Mouse (Mus musculus) limb, embryonic 13.5 days (tissue): ENCODE data around the gene Gpc6. TPM values are rescaled to one million over a fixed set of nuclear protein-coding genes. Genes with fewer than 3 reads are reported as not detected.
A peak's percentile ranks its signal among the peaks of the same experiment; 100 is the strongest.

Experiments
- ATAC-seq: fragments of 200-750 bp; cut with Nextera tagmentation; 2 replicates; pipeline ENCODE4 v1.8.0; 2017; ENCODE audit warnings: low read depth, moderate number of reproducible peaks, moderate TSS enrichment; ENCODE audit not compliant: low FRiP score
- H3K27ac ChIP-seq: fragments of 300-500 bp; sonication (generic); 2 replicates; pipeline ENCODE4 v1.5.1; 2015; ENCODE audit warnings: inconsistent platforms, mild to moderate bottlenecking, moderate library complexity
- H3K27me3 ChIP-seq: fragments of 300-500 bp; sonication (generic); 2 replicates; pipeline ENCODE4 v1.6.1; 2015; ENCODE audit warnings: mild to moderate bottlenecking, inconsistent platforms
- H3K36me3 ChIP-seq: fragments of 300-500 bp; sonication (generic); 2 replicates; pipeline ENCODE4 v1.6.1; 2015; ENCODE audit warnings: inconsistent platforms, mild to moderate bottlenecking, moderate library complexity
- H3K4me1 ChIP-seq: fragments of 300-500 bp; sonication (generic); 2 replicates; pipeline ENCODE4 v1.6.1; 2015; ENCODE audit warnings: inconsistent platforms
- H3K4me2 ChIP-seq: fragments of 300-500 bp; sonication (generic); replicated peaks from 2 replicates; pipeline ENCODE4 v1.6.1; 2015; ENCODE audit warnings: inconsistent platforms, mild to moderate bottlenecking, moderate library complexity
- H3K4me3 ChIP-seq: fragments of 300-500 bp; sonication (generic); 2 replicates; pipeline ENCODE4 v1.5.1; 2015; ENCODE audit warnings: moderate library complexity, mild to moderate bottlenecking, inconsistent platforms
- H3K9ac ChIP-seq: fragments of 300-500 bp; sonication (generic); 2 replicates; pipeline ENCODE4 v1.6.1; 2015; ENCODE audit warnings: mild to moderate bottlenecking, inconsistent platforms
- H3K9me3 ChIP-seq: fragments of 300-500 bp; sonication (generic); 2 replicates; pipeline ENCODE4 v1.6.1; 2016; ENCODE audit warnings: inconsistent platforms
- WGBS: fragments of 180-500 bp; shearing (Covaris S2); methylation state at CpG from one replicate; pipeline ENCODE4 v1.1.7; 2015; 5-methylcytosine and 5-hydroxymethylcytosine counted together
- polyA plus RNA-seq: library from polyadenylated mRNA; unstranded; fragments of >200 nt; fragmentation: Nextera tagmentation; extraction: Ambion mirVana; gene quantifications from 2 replicates; pipeline ENCODE4 v1.2.1, GENCODE M21; 2015

Gene Gpc6
- polyA plus RNA-seq, 1 experiment from 2014 or later: 59.6 TPM

GRCm38 (mm10) chr14:117810321-117811270 lies 885.5 kb downstream of the Gpc6 start:
- H3K27me3 ChIP-seq: no peaks in the 10 kb centered on the region
- no peaks in the 10 kb centered on the region for H3K36me3 ChIP-seq
- H3K4me2 ChIP-seq: no peak overlapping the region
- ATAC-seq: no peak
- no peaks in the 10 kb centered on the region for H3K9me3 ChIP-seq
- no peak overlapping the region for H3K9ac ChIP-seq
- peaks cover 24% of the 10 kb centered on the region for H3K4me1 ChIP-seq
- WGBS: 62% methylated on average over 15 of the region's 15 CpGs
- no peak overlapping the region for H3K27ac ChIP-seq
- no peak overlapping the region for H3K4me3 ChIP-seq

GRCm38 (mm10) chr14:117813473-117813872 lies 888.4 kb downstream of the Gpc6 start:
- no peak overlapping the region for H3K4me2 ChIP-seq
- H3K4me3 ChIP-seq: no peak overlapping the region
- H3K9me3 ChIP-seq: no peaks in the 10 kb centered on the region
- 65% methylated on average over 3 of the region's 3 CpGs for WGBS
- no peaks in the 10 kb centered on the region for H3K27me3 ChIP-seq
- ATAC-seq: peak; percentile 70
- H3K27ac ChIP-seq: 0 out of 2 replicates have a peak overlapping the region, but pooled peaks have one; percentile 55
- no peak overlapping the region for H3K9ac ChIP-seq
- H3K36me3 ChIP-seq: no peaks in the 10 kb centered on the region
- H3K4me1 ChIP-seq: peaks cover 24% of the 10 kb centered on the region

- peaks cover 22% of the 10 kb centered on the region for H3K4me1 ChIP-seq
- H3K36me3 ChIP-seq: no peaks in the 10 kb centered on the region
- no peak overlapping the region for H3K4me2 ChIP-seq
- H3K9ac ChIP-seq: no peak overlapping the region
- no peak for ATAC-seq
- WGBS: 82% methylated on average over 9 of the region's 9 CpGs
- no peaks in the 10 kb centered on the region for H3K27me3 ChIP-seq
- H3K4me3 ChIP-seq: no peak overlapping the region
- no peaks in the 10 kb centered on the region for H3K9me3 ChIP-seq
- H3K27ac ChIP-seq: no peak overlapping the region
These were observed 890.9 kb downstream of the Gpc6 start for GRCm38 (mm10) chr14:117816008-117816407.

GRCm38 (mm10) chr14:117816706-117817105 lies 891.6 kb downstream of the Gpc6 start:
- H3K27me3 ChIP-seq: no peaks in the 10 kb centered on the region
- no peak overlapping the region for H3K27ac ChIP-seq
- H3K4me1 ChIP-seq: peaks cover 20% of the 10 kb centered on the region
- no peak overlapping the region for H3K4me3 ChIP-seq
- 82% methylated on average over 3 of the region's 3 CpGs for WGBS
- no peak overlapping the region for H3K9ac ChIP-seq
- H3K9me3 ChIP-seq: no peaks in the 10 kb centered on the region
- no peak overlapping the region for H3K4me2 ChIP-seq
- ATAC-seq: no peak
- no peaks in the 10 kb centered on the region for H3K36me3 ChIP-seq

- Histone ChIP-seq H3K9ac (no peak overlapping the region), H3K27ac (no peak overlapping the region), H3K36me3 (no peaks in the 10 kb centered on the region), H3K9me3 (no peaks in the 10 kb centered on the region), H3K4me3 (no peak overlapping the region), H3K27me3 (no peaks in the 10 kb centered on the region), H3K4me2 (no peak overlapping the region), H3K4me1 (peaks cover 20% of the 10 kb centered on the region)
- 61% methylated on average over 4 of the region's 4 CpGs for WGBS
- ATAC-seq: no peak
These were observed 892.1 kb downstream of the Gpc6 start for GRCm38 (mm10) chr14:117817196-117817595.

GRCm38 (mm10) chr14:117824491-117824890 lies 899.4 kb downstream of the Gpc6 start:
- Histone ChIP-seq H3K27ac (no peak overlapping the region), H3K4me3 (no peak overlapping the region), H3K27me3 (no peaks in the 10 kb centered on the region), H3K9ac (no peak overlapping the region), H3K4me2 (no peak overlapping the region), H3K36me3 (no peaks in the 10 kb centered on the region), H3K4me1 (peaks cover 10% of the 10 kb centered on the region), H3K9me3 (no peaks in the 10 kb centered on the region)
- ATAC-seq: no peak

GRCm38 (mm10) chr14:117826294-117827046 lies 901.4 kb downstream of the Gpc6 start:
- Histone ChIP-seq H3K4me1 (no peaks in the 10 kb centered on the region), H3K4me2 (no peak overlapping the region), H3K27me3 (no peaks in the 10 kb centered on the region), H3K9ac (no peak overlapping the region), H3K36me3 (no peaks in the 10 kb centered on the region), H3K27ac (no peak overlapping the region), H3K9me3 (no peaks in the 10 kb centered on the region), H3K4me3 (no peak overlapping the region)
- no peak for ATAC-seq
- WGBS: 30% methylated on average over 8 of the region's 8 CpGs

GRCm38 (mm10) chr14:117831267-117831666 lies 906.2 kb downstream of the Gpc6 start:
- 76% methylated on average over 8 of the region's 8 CpGs for WGBS

GRCm38 (mm10) chr14:117831731-117832130 lies 906.6 kb downstream of the Gpc6 start:
- H3K4me3 ChIP-seq: no peak overlapping the region
- WGBS: 59% methylated on average over 4 of the region's 4 CpGs
- H3K9ac ChIP-seq: no peak overlapping the region
- no peaks in the 10 kb centered on the region for H3K4me1 ChIP-seq
- ATAC-seq: no peak
- no peak overlapping the region for H3K4me2 ChIP-seq
- no peaks in the 10 kb centered on the region for H3K36me3 ChIP-seq
- H3K27me3 ChIP-seq: no peaks in the 10 kb centered on the region
- no peaks in the 10 kb centered on the region for H3K9me3 ChIP-seq
- no peak overlapping the region for H3K27ac ChIP-seq

More at GRCm38 (mm10) chr14:117831267-117831666, 906.2 kb downstream of the Gpc6 start:
- Histone ChIP-seq H3K36me3 (no peaks in the 10 kb centered on the region), H3K27ac (no peak overlapping the region), H3K9ac (no peak overlapping the region), H3K27me3 (no peaks in the 10 kb centered on the region), H3K4me3 (no peak overlapping the region), H3K4me1 (no peaks in the 10 kb centered on the region), H3K9me3 (no peaks in the 10 kb centered on the region), H3K4me2 (no peak overlapping the region)
- no peak for ATAC-seq

- no peak for ATAC-seq
- WGBS: 89% methylated on average over 6 of the region's 6 CpGs
These were observed 910.4 kb downstream of the Gpc6 start for GRCm38 (mm10) chr14:117835506-117835905.

GRCm38 (mm10) chr14:117837021-117837420 lies 911.9 kb downstream of the Gpc6 start:
- Histone ChIP-seq H3K27me3 (no peaks in the 10 kb centered on the region), H3K4me2 (no peak overlapping the region), H3K27ac (no peak overlapping the region), H3K4me3 (no peak overlapping the region), H3K9me3 (no peaks in the 10 kb centered on the region), H3K9ac (no peak overlapping the region), H3K4me1 (peaks cover 3% of the 10 kb centered on the region; the same call in 1 of the 2 replicates), H3K36me3 (no peaks in the 10 kb centered on the region)
- no peak for ATAC-seq
- 90% methylated on average over 4 of the region's 4 CpGs for WGBS

More at GRCm38 (mm10) chr14:117835506-117835905, 910.4 kb downstream of the Gpc6 start:
- no peak overlapping the region for H3K4me3 ChIP-seq
- no peaks in the 10 kb centered on the region for H3K9me3 ChIP-seq
- H3K36me3 ChIP-seq: no peaks in the 10 kb centered on the region
- H3K27ac ChIP-seq: no peak overlapping the region
- no peak overlapping the region for H3K9ac ChIP-seq
- H3K27me3 ChIP-seq: no peaks in the 10 kb centered on the region
- H3K4me2 ChIP-seq: no peak overlapping the region
- H3K4me1 ChIP-seq: no peaks in the 10 kb centered on the region

- peaks cover 3% of the 10 kb centered on the region; the same call in 1 of the 2 replicates for H3K4me1 ChIP-seq
- no peaks in the 10 kb centered on the region for H3K27me3 ChIP-seq
- 34% methylated on average over 3 of the region's 3 CpGs for WGBS
- H3K4me2 ChIP-seq: no peak overlapping the region
- H3K9me3 ChIP-seq: no peaks in the 10 kb centered on the region
- no peaks in the 10 kb centered on the region for H3K36me3 ChIP-seq
- no peak overlapping the region for H3K9ac ChIP-seq
- ATAC-seq: no peak
- H3K4me3 ChIP-seq: no peak overlapping the region
- no peak overlapping the region for H3K27ac ChIP-seq
These were observed 912.6 kb downstream of the Gpc6 start for GRCm38 (mm10) chr14:117837715-117838114.
